Mouse (Mus musculus): Measurements from ENCODE around the gene Sowahc. TPM values are rescaled to one million over a fixed set of nuclear protein-coding genes. Genes with fewer than 3 reads are reported as not detected.

Sowahc gene
- total and polyA plus RNA-seq, 3 experiments, result not detected

DNA sequence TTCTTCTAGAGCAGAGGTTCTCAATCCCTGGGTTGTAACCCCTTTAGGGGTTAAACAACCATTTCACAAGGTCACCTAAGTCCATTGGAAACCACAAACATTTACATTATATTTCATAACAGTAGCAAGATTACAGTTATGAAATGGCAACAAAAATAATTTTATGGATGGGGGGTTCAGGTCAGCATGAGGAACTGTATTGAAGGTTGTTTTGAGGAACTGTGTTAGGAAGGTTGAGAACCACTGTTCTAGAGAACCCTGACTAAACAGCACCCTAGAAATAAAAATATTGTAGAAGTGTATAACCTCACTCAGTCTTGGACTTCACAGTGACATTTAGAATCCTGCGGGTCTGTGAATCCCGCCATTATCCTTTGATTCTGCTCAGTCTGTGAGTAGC, 13.5 kb downstream of the Sowahc start:
- DNase-seq (ENCODE audit: low read depth, low spot score), result no peak

DNA sequence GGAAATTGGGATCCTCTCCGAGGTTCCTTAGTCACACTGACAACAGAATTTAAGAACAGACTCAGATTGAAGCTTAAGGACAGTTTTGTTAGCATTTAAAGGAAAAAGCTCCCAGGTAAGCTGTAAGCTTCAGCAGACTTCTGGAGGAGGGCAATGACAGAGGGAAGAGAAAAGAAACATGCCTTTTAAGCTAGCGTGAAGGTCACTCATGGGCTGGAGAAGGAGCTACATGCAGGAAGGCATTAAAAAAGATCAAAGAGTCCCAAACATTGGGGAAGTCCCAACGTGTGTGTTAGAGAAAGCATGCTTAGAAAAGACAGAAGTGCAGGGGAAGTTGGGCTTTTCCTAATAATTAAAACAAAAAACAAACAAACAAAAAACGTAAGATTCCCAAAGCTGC, 14.1 kb downstream of the Sowahc start:
- no peak overlapping the region for H3K27ac ChIP-seq (ENCODE audit: control insufficient read depth, low read depth, low read length)
- H3K4me1 ChIP-seq (ENCODE audit: control insufficient read depth in 1 of 2, insufficient read depth in 2 of 2, low read length in 2 of 2), result no peaks in the 10 kb centered on the region
- peaks cover 0 to 5% of the 10 kb centered on the region in 2 experiments; a peak in 3 of 4 replicates for H3K27me3 ChIP-seq (ENCODE audit: control insufficient read depth in 1 of 2, insufficient read depth in 2 of 2, low read length in 2 of 2)
- no peak overlapping the region for H3K4me3 ChIP-seq (ENCODE audit: control insufficient read depth in 1 of 2, insufficient read depth in 1 of 2, low read depth in 2 of 2, low read length in 2 of 2)
- no peaks in the 10 kb centered on the region for H3K79me2 ChIP-seq (ENCODE audit: control insufficient read depth, insufficient read depth, low read length, poor library complexity)
- H3K9ac ChIP-seq (ENCODE audit: control insufficient read depth, low read depth, low read length, poor library complexity, severe bottlenecking), result no peak overlapping the region
- H3K9me3 ChIP-seq (replicated peaks; ENCODE audit: insufficient read depth, low read length), result no peaks in the 10 kb centered on the region
- DNase-seq (ENCODE audit: low read depth, low spot score), result no peak
- no peaks in the 10 kb centered on the region for H3K36me3 ChIP-seq (ENCODE audit: control insufficient read depth in 1 of 2, insufficient read depth in 2 of 2, low read length in 2 of 2)
- TF ChIP-seq USF2 (IDR thresholded peaks at IDR 0.05; ENCODE audit: borderline replicate concordance in 1 of 2, insufficient read depth in 1 of 2, low read depth in 1 of 2, low read length in 2 of 2) (no peak), EP300 (IDR thresholded peaks at IDR 0.05; ENCODE audit: low read depth in 1 of 2, low read length in 2 of 2) (no peak), BHLHE40 (IDR thresholded peaks at IDR 0.05; ENCODE audit: borderline replicate concordance, low read depth, low read length) (no peak), GABPA (IDR thresholded peaks at IDR 0.05; ENCODE audit: low read depth, low read length) (no peak), ZC3H11A (IDR thresholded peaks at IDR 0.05; ENCODE audit: low read depth, low read length) (no peak), MXI1 (IDR thresholded peaks at IDR 0.05; ENCODE audit: low read depth, low read length) (no peak), USF1 (IDR thresholded peaks at IDR 0.05; ENCODE audit: low read depth, low read length) (no peak), GATA1 (IDR thresholded peaks at IDR 0.05; ENCODE audit: low read depth, low read length) (no peak), TAL1 (IDR thresholded peaks at IDR 0.05; ENCODE audit: low read length) (no peak), RCOR1 (IDR thresholded peaks at IDR 0.05; ENCODE audit: low read depth, low read length) (no peak), MAX (IDR thresholded peaks at IDR 0.05; ENCODE audit: low read length) (no peak), HCFC1 (IDR thresholded peaks at IDR 0.05; ENCODE audit: low read depth, low read length) (no peak), UBTF (IDR thresholded peaks at IDR 0.05; ENCODE audit: borderline replicate concordance, insufficient read depth, low read depth, low read length) (no peak)

More for the DNA sequence above, 13.5 kb downstream of the Sowahc start:
- Histone ChIP-seq H3K4me3 (ENCODE audit: control insufficient read depth in 1 of 2, insufficient read depth in 1 of 2, low read depth in 2 of 2, low read length in 2 of 2) (no peak overlapping the region), H3K9me3 (replicated peaks; ENCODE audit: insufficient read depth, low read length) (no peaks in the 10 kb centered on the region), H3K79me2 (ENCODE audit: control insufficient read depth, insufficient read depth, low read length, poor library complexity) (no peaks in the 10 kb centered on the region), H3K9ac (ENCODE audit: control insufficient read depth, low read depth, low read length, poor library complexity, severe bottlenecking) (no peak overlapping the region), H3K4me1 (ENCODE audit: control insufficient read depth in 1 of 2, insufficient read depth in 2 of 2, low read length in 2 of 2) (no peaks in the 10 kb centered on the region), H3K36me3 (ENCODE audit: control insufficient read depth in 1 of 2, insufficient read depth in 2 of 2, low read length in 2 of 2) (no peaks in the 10 kb centered on the region), H3K27me3 (ENCODE audit: control insufficient read depth in 1 of 2, insufficient read depth in 2 of 2, low read length in 2 of 2) (peaks cover 0 to 5% of the 10 kb centered on the region in 2 experiments; a peak in 3 of 4 replicates), H3K27ac (ENCODE audit: control insufficient read depth, low read depth, low read length) (no peak overlapping the region)
- TF ChIP-seq USF2 (IDR thresholded peaks at IDR 0.05; ENCODE audit: borderline replicate concordance in 1 of 2, insufficient read depth in 1 of 2, low read depth in 1 of 2, low read length in 2 of 2) (no peak), SIN3A (IDR thresholded peaks at IDR 0.05; ENCODE audit: low read length) (no peak), MYB (IDR thresholded peaks at IDR 0.05; ENCODE audit: low read depth, low read length) (no peak), POLR2A (IDR thresholded peaks at IDR 0.05; ENCODE audit: control insufficient read depth in 1 of 2, insufficient read depth in 1 of 2, low read depth in 1 of 2, low read length in 2 of 2, poor library complexity in 1 of 2) (no peak), ETS1 (IDR thresholded peaks at IDR 0.05; ENCODE audit: low read depth, low read length) (no peak)
